Mouse (Mus musculus): ENCODE results near the gene Steap3.

DNA sequence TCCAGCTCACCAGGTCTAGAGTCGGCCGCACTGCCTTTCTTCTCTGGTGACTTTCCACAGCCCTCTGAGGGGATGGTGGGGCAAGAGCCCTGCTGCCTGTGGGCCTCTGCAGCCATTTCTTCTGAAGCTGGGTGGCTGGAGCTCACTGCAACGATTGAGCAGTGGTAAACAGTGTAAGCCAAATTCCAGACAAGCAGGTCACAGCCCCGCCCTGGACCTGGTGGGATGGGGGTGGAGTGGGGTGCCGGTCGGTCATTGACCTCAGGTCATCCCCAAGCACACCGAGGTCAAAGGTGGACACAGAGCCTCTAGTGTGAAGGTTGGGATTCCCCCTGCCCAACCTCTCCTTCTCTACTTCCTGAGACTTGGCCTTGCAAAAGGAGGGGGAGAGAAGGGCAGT is 2.4 kb downstream of the Steap3 start:
- TF ChIP-seq CTCF (IDR thresholded peaks at IDR 0.05): no peak
- TF ChIP-seq EP300 (IDR thresholded peaks at IDR 0.05): no peak
